Mouse (Mus musculus) adrenal gland, postnatal 25 days (tissue): ENCODE measurements around the gene Btg2. TPM values are rescaled to one million over a fixed set of nuclear protein-coding genes. Genes with fewer than 3 reads are reported as not detected.

ENCODE experiments used
- DNase-seq: peaks from one replicate; pipeline ENCODE4 v3.0.0; 2021; ENCODE audit warnings: mixed read lengths
- total RNA-seq: library from RNA; stranded (reverse); gene quantifications from 2 replicates; pipeline ENCODE4 v1.2.3, GENCODE M21; 2021

Gene Btg2
- total RNA-seq, 1 experiment from 2014 or later: 18.1 TPM

GRCm38 (mm10) chr1:134057736-134058135 is 21.2 kb downstream of the Btg2 start:
- DNase-seq: no peak

- DNase-seq: no peak
Measured at GRCm38 (mm10) chr1:134056285-134056684, 22.6 kb downstream of the Btg2 start.

GRCm38 (mm10) chr1:134055666-134056245 is 23.2 kb downstream of the Btg2 start:
- no peak for DNase-seq

- DNase-seq: no peak
Measured at GRCm38 (mm10) chr1:134055058-134055457, 23.9 kb downstream of the Btg2 start.

- peak; percentile 85 for DNase-seq
Measured at GRCm38 (mm10) chr1:134053207-134053606, 25.7 kb downstream of the Btg2 start.

GRCm38 (mm10) chr1:134049542-134049941 is 29.4 kb downstream of the Btg2 start:
- DNase-seq: no peak

- peak; percentile 61 for DNase-seq
Measured at GRCm38 (mm10) chr1:134048759-134049158, 30.2 kb downstream of the Btg2 start.

GRCm38 (mm10) chr1:134047431-134047830 is 31.5 kb downstream of the Btg2 start:
- DNase-seq: no peak

- DNase-seq: no peak
Measured at GRCm38 (mm10) chr1:134046387-134046786, 32.5 kb downstream of the Btg2 start.

- DNase-seq: peak; percentile 70
Measured at GRCm38 (mm10) chr1:134045971-134046370, 32.9 kb downstream of the Btg2 start.

- DNase-seq: no peak
Measured at GRCm38 (mm10) chr1:134044805-134045204, 34.1 kb downstream of the Btg2 start.

- DNase-seq: no peak
Measured at GRCm38 (mm10) chr1:134042341-134042740, 36.6 kb downstream of the Btg2 start.

- no peak for DNase-seq
Measured at GRCm38 (mm10) chr1:134041900-134042299, 37.0 kb downstream of the Btg2 start.

- no peak for DNase-seq
Measured at GRCm38 (mm10) chr1:134039361-134039760, 39.6 kb downstream of the Btg2 start.

GRCm38 (mm10) chr1:134038336-134038735 is 40.6 kb downstream of the Btg2 start:
- DNase-seq: no peak

- DNase-seq: no peak
Measured at GRCm38 (mm10) chr1:134037172-134037571, 41.7 kb downstream of the Btg2 start, which contains the start of gene Fmod. Gene Fmod, plus strand, starts transcription at chr1:134037254.

GRCm38 (mm10) chr1:134036492-134036891 is 42.4 kb downstream of the Btg2 start:
- no peak for DNase-seq

- peak; percentile 41 for DNase-seq
Measured at GRCm38 (mm10) chr1:134028161-134028846, 50.6 kb downstream of the Btg2 start.

- DNase-seq: no peak
Measured at GRCm38 (mm10) chr1:134026741-134027140, 52.2 kb downstream of the Btg2 start.

GRCm38 (mm10) chr1:134025975-134026374 is 52.9 kb downstream of the Btg2 start:
- no peak for DNase-seq
